Mouse (Mus musculus): ENCODE measurements around the gene Sumo1.

The Sumo1 gene

GRCm38 (mm10) chr1:59549036-59549675 lies 121.5 kb downstream of the Sumo1 start:
- DNase-seq (ENCODE audit: low spot score), result no peak

- no peak for DNase-seq (ENCODE audit: low spot score)
These were observed 122.1 kb downstream of the Sumo1 start for GRCm38 (mm10) chr1:59548486-59548885.

- DNase-seq (ENCODE audit: low spot score), result no peak
These were observed 126.7 kb downstream of the Sumo1 start for GRCm38 (mm10) chr1:59543911-59544310.

- DNase-seq (ENCODE audit: low spot score), result no peak
These were observed 128.4 kb downstream of the Sumo1 start for GRCm38 (mm10) chr1:59542231-59542630.

GRCm38 (mm10) chr1:59541271-59542020 lies 129.2 kb downstream of the Sumo1 start:
- DNase-seq (ENCODE audit: low spot score), result no peak

GRCm38 (mm10) chr1:59540537-59541148 lies 130.0 kb downstream of the Sumo1 start:
- DNase-seq (ENCODE audit: low spot score), result no peak

- DNase-seq (ENCODE audit: low spot score), result no peak
These were observed 132.3 kb downstream of the Sumo1 start for GRCm38 (mm10) chr1:59538381-59538780.

Data from ovary, adult 18-20 months (tissue).